Mouse (Mus musculus) right cerebral cortex, postnatal 25 days (tissue): ENCODE data around the gene Rtel1.

ENCODE experiments used
- DNase-seq: peaks from one replicate; pipeline ENCODE4 v3.0.0; 2022

Gene Rtel1

DNA sequence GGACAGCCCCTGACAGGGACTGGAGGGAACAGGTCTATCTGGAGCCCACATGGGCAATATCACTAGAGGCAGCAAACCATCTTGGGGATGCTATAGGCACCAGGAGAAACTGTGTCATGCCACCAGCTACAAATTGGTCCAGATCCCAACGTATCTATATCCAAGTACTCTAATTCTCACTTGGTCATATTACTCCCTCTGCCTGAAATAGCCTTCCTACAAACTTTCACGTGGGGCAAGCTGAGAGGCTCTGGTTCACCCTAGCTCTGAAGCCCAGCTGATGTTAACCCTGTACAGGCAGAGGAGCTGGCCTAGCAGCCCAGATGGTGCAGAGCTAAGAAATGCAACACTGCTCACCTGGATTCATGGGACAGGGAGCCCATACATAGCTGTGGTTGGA is 72.0 kb downstream of the Rtel1 start:
- no peak for DNase-seq

DNA sequence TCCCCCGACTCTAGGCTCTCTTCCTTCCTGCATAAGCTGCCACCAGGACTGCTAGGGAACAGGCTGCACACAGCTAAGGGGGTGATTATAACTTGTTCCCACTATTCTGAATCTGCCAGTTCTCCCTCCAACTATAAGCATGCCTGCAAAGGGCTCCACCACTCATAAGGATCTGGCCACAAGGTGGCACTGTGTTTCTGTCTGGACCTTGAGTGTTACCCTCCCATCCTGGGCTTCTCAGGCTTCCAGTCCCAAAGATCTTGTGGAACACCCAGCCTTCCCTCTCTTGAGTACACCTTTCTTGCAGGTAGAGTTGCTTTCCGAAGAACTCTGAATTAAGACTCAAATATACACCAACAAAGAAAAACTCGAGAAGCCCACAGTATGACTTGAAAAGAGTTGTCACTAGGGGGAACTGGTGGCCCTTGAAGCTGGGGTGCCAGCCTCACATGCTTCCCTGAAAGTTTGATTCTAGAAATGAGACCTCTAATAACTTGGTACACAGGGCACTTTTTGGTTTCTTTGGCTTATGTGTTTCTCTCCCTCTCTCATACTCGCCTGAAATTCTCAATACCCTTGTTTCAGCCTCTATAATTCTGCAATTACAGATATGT is 73.2 kb downstream of the Rtel1 start:
- peak; percentile 83 for DNase-seq

DNA sequence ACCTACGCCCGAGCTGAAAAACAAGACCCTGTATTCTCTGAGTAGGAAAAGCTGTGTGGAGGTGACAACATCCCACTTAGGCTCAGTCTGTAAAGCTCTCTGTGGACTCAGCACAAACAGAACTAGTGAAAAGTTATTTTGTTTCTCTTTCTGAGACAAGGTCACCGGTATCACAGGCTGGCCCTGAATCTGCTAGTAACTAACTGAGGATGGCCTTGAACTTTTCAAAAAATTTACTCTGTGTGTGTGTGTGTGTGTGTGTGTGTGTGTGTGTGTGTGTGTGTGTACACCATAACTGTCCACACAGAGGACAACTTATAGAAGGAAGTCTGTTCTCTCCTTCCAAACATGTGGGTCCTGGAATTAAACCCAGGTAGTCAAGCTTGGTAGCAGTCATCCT is 74.5 kb downstream of the Rtel1 start:
- DNase-seq, result no peak

DNA sequence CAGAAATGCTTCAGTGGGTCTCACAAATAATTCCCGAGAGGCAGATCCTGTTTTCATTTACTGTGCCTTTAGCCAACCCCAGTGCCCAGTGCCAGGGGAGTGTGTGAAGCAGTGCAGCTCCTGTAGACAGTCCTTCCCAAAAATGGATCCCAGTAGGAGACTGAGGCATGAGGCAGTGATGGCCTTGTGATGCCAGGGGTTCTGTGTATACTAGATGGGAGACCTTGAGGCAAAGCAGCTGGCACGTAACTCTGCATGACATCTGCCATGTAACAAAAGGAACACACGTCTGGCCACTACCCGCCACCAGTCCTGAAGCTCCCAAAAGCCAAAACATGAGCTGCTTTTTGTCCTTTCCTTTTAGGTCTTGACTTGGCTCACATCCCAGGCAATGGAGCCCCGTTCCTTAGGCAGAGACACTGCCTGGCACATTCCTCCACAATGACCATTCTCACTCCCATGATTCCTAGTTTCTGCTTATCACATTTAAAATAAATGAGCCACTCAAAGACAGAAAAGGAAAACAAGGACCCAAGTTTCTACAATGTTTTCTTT is 77.7 kb downstream of the Rtel1 start:
- no peak for DNase-seq

DNA sequence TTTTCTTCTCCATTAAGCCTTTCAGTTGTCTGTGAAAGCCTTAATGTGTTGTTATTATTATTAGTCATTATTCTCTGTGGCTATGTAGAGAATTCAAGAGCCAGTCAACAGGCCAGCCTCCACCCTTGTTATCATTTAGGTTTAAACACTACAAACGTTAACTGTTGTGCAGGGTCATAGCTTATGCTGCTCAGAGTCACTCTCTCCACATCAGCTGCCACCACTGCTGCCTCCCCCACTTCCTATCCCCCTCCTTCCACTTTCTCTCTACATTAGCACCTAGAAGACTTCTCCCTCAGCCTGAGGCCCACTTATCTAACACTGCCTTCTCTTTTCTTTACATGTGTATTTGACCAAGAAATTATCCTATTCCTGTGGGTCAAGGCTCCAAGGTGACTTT is 82.0 kb downstream of the Rtel1 start:
- no peak for DNase-seq

DNA sequence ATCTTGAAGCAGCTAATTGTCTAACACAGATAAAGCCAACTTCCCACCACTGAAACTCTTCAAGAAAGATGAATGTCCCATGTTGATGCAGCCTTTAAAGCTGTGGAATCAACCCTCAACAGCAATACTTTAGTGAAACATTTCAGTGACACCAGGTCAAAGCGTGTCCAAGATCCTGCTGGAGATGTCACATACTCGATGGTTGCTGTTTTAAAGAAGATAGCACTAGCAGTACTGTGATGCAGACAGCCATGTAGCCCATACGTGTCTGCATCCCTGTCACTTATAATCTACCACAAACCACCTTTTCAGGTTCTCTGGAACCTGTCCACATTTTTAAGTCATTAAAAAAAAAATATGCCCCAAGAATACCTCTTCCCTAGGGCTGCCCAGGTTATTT is 84.2 kb downstream of the Rtel1 start:
- DNase-seq, result no peak
